Mouse (Mus musculus): ENCODE measurements around the gene G0s2.

GRCm38 (mm10) chr1:193295920-193296319 is 22.9 kb upstream of the G0s2 start:
- TF ChIP-seq BHLHE40 (IDR thresholded peaks at IDR 0.05; ENCODE audit: low read depth, low read length) (no peak), CTCF (conservative IDR thresholded peaks at IDR 0.05 in 1 of 2, IDR thresholded peaks at IDR 0.05 in 1 of 2; ENCODE audit: low read depth in 2 of 2, low read length in 2 of 2) (no peak), SMC3 (IDR thresholded peaks at IDR 0.05; ENCODE audit: low read depth, low read length) (no peak), POLR2AphosphoS2 (IDR thresholded peaks at IDR 0.05; ENCODE audit: low read depth, low read length) (no peak), POLR2A (IDR thresholded peaks at IDR 0.05; ENCODE audit: low read depth, low read length) (no peak), HCFC1 (IDR thresholded peaks at IDR 0.05; ENCODE audit: low read depth, low read length) (no peak), USF1 (IDR thresholded peaks at IDR 0.05; ENCODE audit: low read depth, low read length) (no peak)
